In genomic region chr6:52172501-52172900, GRCm38 (mm10) we compare ENCODE assay signal across 10 mouse cellular contexts. TPM values are rescaled to one million over a fixed set of nuclear protein-coding genes. Genes with fewer than 3 reads are reported as not detected.
DNase-seq lines count a peak whose midpoint lies in the region; ATAC-seq and TF ChIP-seq lines count a peak whose summit lies in the region.
"Had no signal": no experiment of that assay in that cellular context is flagged by ENCODE, and none has a peak within 500 bp of the region (broad histone marks: within the 10 kb centered on the region; RNA-seq: fewer than 3 reads in every experiment).

No protein-coding gene starts in this region.

- TF ChIP-seq POLR2A in thymus, adult 2 months (IDR thresholded peaks at IDR 0.05; ENCODE audit: control insufficient read depth, extremely low read depth, insufficient read depth, low read length, poor library complexity), result no peak

- H3K27ac ChIP-seq in thymus, adult 2 months (ENCODE audit: control insufficient read depth, insufficient read depth, low read length), result peak overlapping the region; percentile 45; the same call in 1 of the 2 replicates
- no peak overlapping the region for H3K27ac ChIP-seq in forebrain, embryonic 15.5 days (replicated peaks)
- H3K27ac ChIP-seq in hindbrain, embryonic 16.5 days (ENCODE audit: low read depth, low read length), result peak overlapping the region; percentile 91
- H3K27ac ChIP-seq in liver, embryonic 12.5 days, result peak overlapping the region; percentile 66; the same call in 1 of the 2 replicates
- peak overlapping the region; percentile 99 for H3K27ac ChIP-seq in neural tube, embryonic 13.5 days (replicated peaks)
- H3K27ac ChIP-seq: macrophage had no signal

- H3K9ac ChIP-seq in forebrain, embryonic 15.5 days (replicated peaks), result no peak overlapping the region
- peak overlapping the region; percentile 60 for H3K9ac ChIP-seq in hindbrain, embryonic 16.5 days (ENCODE audit: low read depth, low read length)
- 0 out of 2 replicates have a peak overlapping the region, but pooled peaks have one; percentile 14 for H3K9ac ChIP-seq in liver, embryonic 12.5 days
- H3K9ac ChIP-seq in neural tube, embryonic 13.5 days, result peak overlapping the region; percentile 92

- no peaks in the 10 kb centered on the region for H3K4me1 ChIP-seq in thymus, adult 2 months (replicated peaks; ENCODE audit: control insufficient read depth, insufficient read depth, low read length)
- H3K4me1 ChIP-seq in forebrain, embryonic 15.5 days, result peaks cover 6% of the 10 kb centered on the region; the same call in 1 of the 2 replicates
- H3K4me1 ChIP-seq in hindbrain, embryonic 16.5 days (ENCODE audit: control insufficient read depth, insufficient read depth, low read depth, low read length), result peaks cover 8% of the 10 kb centered on the region
- peaks cover 12% of the 10 kb centered on the region; the same call in 1 of the 2 replicates for H3K4me1 ChIP-seq in liver, embryonic 12.5 days
- peaks cover 98% of the 10 kb centered on the region for H3K4me1 ChIP-seq in neural tube, embryonic 13.5 days (replicated peaks)

- no peaks in the 10 kb centered on the region for H3K9me3 ChIP-seq in forebrain, embryonic 15.5 days
- H3K9me3 ChIP-seq in hindbrain, embryonic 16.5 days (ENCODE audit: control insufficient read depth, low read length), result no peaks in the 10 kb centered on the region
- H3K9me3 ChIP-seq in liver, embryonic 12.5 days (replicated peaks), result no peaks in the 10 kb centered on the region
- H3K9me3 ChIP-seq in neural tube, embryonic 13.5 days, result no peaks in the 10 kb centered on the region
- H3K9me3 ChIP-seq: G1E had no signal

- 0 out of 2 replicates have a peak, but pooled peaks cover 2% of the 10 kb centered on the region for H3K27me3 ChIP-seq in thymus, adult 2 months (ENCODE audit: control insufficient read depth, insufficient read depth, low read length)
- H3K27me3 ChIP-seq in forebrain, embryonic 15.5 days, result peaks cover 95% of the 10 kb centered on the region
- peaks cover 20% of the 10 kb centered on the region for H3K27me3 ChIP-seq in hindbrain, embryonic 16.5 days (replicated peaks; ENCODE audit: control insufficient read depth, insufficient read depth, low read length)
- peaks cover 98% of the 10 kb centered on the region for H3K27me3 ChIP-seq in liver, embryonic 12.5 days (replicated peaks)
- H3K27me3 ChIP-seq in neural tube, embryonic 13.5 days, result no peaks in the 10 kb centered on the region

- 90% methylated on average over 35 of the region's 35 CpGs for WGBS in thymus, adult 2 months
- 1% methylated on average over 35 of the region's 35 CpGs for WGBS in forebrain, embryonic 15.5 days
- under 1% methylated on average over 35 of the region's 35 CpGs for WGBS in hindbrain, embryonic 16.5 days
- WGBS in liver, embryonic 12.5 days (ENCODE audit: insufficient replicate concordance), result 2% methylated on average over 35 of the region's 35 CpGs
- under 1% methylated on average over 35 of the region's 35 CpGs for WGBS in neural tube, embryonic 13.5 days

- peak overlapping the region; percentile 8 for H3K4me2 ChIP-seq in forebrain, embryonic 15.5 days (replicated peaks)
- peak overlapping the region; percentile 69 for H3K4me2 ChIP-seq in hindbrain, embryonic 16.5 days (ENCODE audit: low read length)
- H3K4me2 ChIP-seq in liver, embryonic 12.5 days, result peak overlapping the region; percentile 52
- peak overlapping the region; percentile 75 for H3K4me2 ChIP-seq in neural tube, embryonic 13.5 days

- H3K36me3 ChIP-seq in thymus, adult 2 months (ENCODE audit: control insufficient read depth, insufficient read depth, low read length), result no peaks in the 10 kb centered on the region
- H3K36me3 ChIP-seq in forebrain, embryonic 15.5 days, result no peaks in the 10 kb centered on the region
- H3K36me3 ChIP-seq in hindbrain, embryonic 16.5 days (ENCODE audit: control insufficient read depth, insufficient read depth, low read length), result no peaks in the 10 kb centered on the region
- no peaks in the 10 kb centered on the region for H3K36me3 ChIP-seq in liver, embryonic 12.5 days
- H3K36me3 ChIP-seq in neural tube, embryonic 13.5 days, result peaks cover 23% of the 10 kb centered on the region
- H3K36me3 ChIP-seq: G1E had no signal

- TF ChIP-seq CTCF in thymus, adult 2 months (IDR thresholded peaks at IDR 0.05; ENCODE audit: borderline replicate concordance, control insufficient read depth, extremely low read depth, insufficient read depth, low read length, poor library complexity), result no peak

- no peak for DNase-seq in thymus, adult 2 months
- DNase-seq in thymus, adult 18-20 months, result no peak
- no peak for DNase-seq in layer of hippocampus, postnatal 10 days (ENCODE audit: low spot score in 2 of 2)
- no peak for DNase-seq in layer of hippocampus, postnatal 25 days (ENCODE audit: extremely low spot score in 1 of 2, low spot score in 1 of 2)

- no peak for ATAC-seq in forebrain, embryonic 15.5 days (replicated peaks)
- ATAC-seq in hindbrain, embryonic 16.5 days, result peak; percentile 90
- ATAC-seq in liver, embryonic 12.5 days, result 0 out of 2 replicates have a peak, but pooled peaks have one; percentile 32
- peak; percentile 71 for ATAC-seq in neural tube, embryonic 13.5 days (ENCODE audit: low read depth)

- no peak overlapping the region for H3K4me3 ChIP-seq in thymus, adult 2 months (ENCODE audit: control insufficient read depth, insufficient read depth, low read length)
- H3K4me3 ChIP-seq in forebrain, embryonic 15.5 days, result no peak overlapping the region
- peak overlapping the region; percentile 34 for H3K4me3 ChIP-seq in hindbrain, embryonic 16.5 days (ENCODE audit: low read length)
- peak overlapping the region; percentile 23 for H3K4me3 ChIP-seq in liver, embryonic 12.5 days
- peak overlapping the region; percentile 54 for H3K4me3 ChIP-seq in neural tube, embryonic 13.5 days

RNA-seq across cellular contexts. Expression of gene 5730596B20Rik, which starts 4.8 kb away (rescaled TPM):
- 0.04 TPM in 1 of 2 replicates, not detected in the other for polyA plus RNA-seq in thymus, adult 2 months (2012; rRNA removed)
- polyA plus RNA-seq in forebrain, embryonic 15.5 days (2015; fragmentation: Nextera tagmentation; extraction: Ambion mirVana), result not detected in 2 replicates
- 3.4 and 3.6 TPM in 2 replicates for polyA plus RNA-seq in hindbrain, embryonic 16.5 days (2015; fragmentation: Nextera tagmentation; extraction: Ambion mirVana)
- 0.29 TPM in 2 replicates for polyA plus RNA-seq in liver, embryonic 12.5 days (2016; fragmentation: Nextera tagmentation; extraction: Ambion mirVana)
- polyA plus RNA-seq in neural tube, embryonic 13.5 days (2015; fragmentation: Nextera tagmentation; extraction: Ambion mirVana), result 3.5 and 4.1 TPM in 2 replicates
- not detected for total RNA-seq in layer of hippocampus, postnatal 10 days (2021)
- total RNA-seq in layer of hippocampus, postnatal 25 days (2021), result not detected
- polyA plus RNA-seq: G1E, macrophage had no signal

RNA-seq across cellular contexts. Expression of gene Hoxa2, which starts 7.9 kb away (rescaled TPM):
- polyA plus RNA-seq in thymus, adult 2 months (2012; rRNA removed), result 0.85 and 1.4 TPM in 2 replicates
- polyA plus RNA-seq in forebrain, embryonic 15.5 days (2015; fragmentation: Nextera tagmentation; extraction: Ambion mirVana), result not detected in 2 replicates
- 20.3 and 22.5 TPM in 2 replicates for polyA plus RNA-seq in hindbrain, embryonic 16.5 days (2015; fragmentation: Nextera tagmentation; extraction: Ambion mirVana)
- 1.4 TPM in 2 replicates for polyA plus RNA-seq in liver, embryonic 12.5 days (2016; fragmentation: Nextera tagmentation; extraction: Ambion mirVana)
- polyA plus RNA-seq in neural tube, embryonic 13.5 days (2015; fragmentation: Nextera tagmentation; extraction: Ambion mirVana), result 11.9 and 13.7 TPM in 2 replicates
- not detected for total RNA-seq in layer of hippocampus, postnatal 10 days (2021)
- not detected for total RNA-seq in layer of hippocampus, postnatal 25 days (2021)
- total RNA-seq: G1E had no signal
- polyA plus RNA-seq: G1E, macrophage had no signal

RNA-seq across cellular contexts. Expression of gene Hoxa1, which starts 14.4 kb away (rescaled TPM):
- 0.43 and 0.63 TPM in 2 replicates for polyA plus RNA-seq in thymus, adult 2 months (2012; rRNA removed)
- not detected in 2 replicates for polyA plus RNA-seq in forebrain, embryonic 15.5 days (2015; fragmentation: Nextera tagmentation; extraction: Ambion mirVana)
- polyA plus RNA-seq in hindbrain, embryonic 16.5 days (2015; fragmentation: Nextera tagmentation; extraction: Ambion mirVana), result 1.8 and 2.0 TPM in 2 replicates
- polyA plus RNA-seq in liver, embryonic 12.5 days (2016; fragmentation: Nextera tagmentation; extraction: Ambion mirVana), result 1.0 and 1.1 TPM in 2 replicates
- 2.0 and 3.0 TPM in 2 replicates for polyA plus RNA-seq in neural tube, embryonic 13.5 days (2015; fragmentation: Nextera tagmentation; extraction: Ambion mirVana)
- not detected for total RNA-seq in layer of hippocampus, postnatal 10 days (2021)
- not detected for total RNA-seq in layer of hippocampus, postnatal 25 days (2021)
- polyA plus RNA-seq: G1E had no signal

RNA-seq across cellular contexts. Expression of gene Hoxa4, which starts 19.1 kb away (rescaled TPM):
- 1.2 and 1.5 TPM in 2 replicates for polyA plus RNA-seq in thymus, adult 2 months (2012; rRNA removed)
- not detected in 2 replicates for polyA plus RNA-seq in forebrain, embryonic 15.5 days (2015; fragmentation: Nextera tagmentation; extraction: Ambion mirVana)
- 5.6 and 8.8 TPM in 2 replicates for polyA plus RNA-seq in hindbrain, embryonic 16.5 days (2015; fragmentation: Nextera tagmentation; extraction: Ambion mirVana)
- 0.79 and 0.92 TPM in 2 replicates for polyA plus RNA-seq in liver, embryonic 12.5 days (2016; fragmentation: Nextera tagmentation; extraction: Ambion mirVana)
- 5.7 and 5.8 TPM in 2 replicates for polyA plus RNA-seq in neural tube, embryonic 13.5 days (2015; fragmentation: Nextera tagmentation; extraction: Ambion mirVana)
- not detected for total RNA-seq in layer of hippocampus, postnatal 10 days (2021)
- total RNA-seq in layer of hippocampus, postnatal 25 days (2021), result not detected
- total RNA-seq: G1E had no signal
- polyA plus RNA-seq: G1E had no signal

RNA-seq across cellular contexts. Expression of gene Hoxa5, which starts 31.9 kb away (rescaled TPM):
- polyA plus RNA-seq in thymus, adult 2 months (2012; rRNA removed), result 1.1 and 1.5 TPM in 2 replicates
- not detected in 2 replicates for polyA plus RNA-seq in forebrain, embryonic 15.5 days (2015; fragmentation: Nextera tagmentation; extraction: Ambion mirVana)
- polyA plus RNA-seq in hindbrain, embryonic 16.5 days (2015; fragmentation: Nextera tagmentation; extraction: Ambion mirVana), result 85.9 and 106 TPM in 2 replicates
- polyA plus RNA-seq in liver, embryonic 12.5 days (2016; fragmentation: Nextera tagmentation; extraction: Ambion mirVana), result 2.1 and 3.1 TPM in 2 replicates
- 44.7 and 66.8 TPM in 2 replicates for polyA plus RNA-seq in neural tube, embryonic 13.5 days (2015; fragmentation: Nextera tagmentation; extraction: Ambion mirVana)
- total RNA-seq in layer of hippocampus, postnatal 10 days (2021), result not detected
- not detected for total RNA-seq in layer of hippocampus, postnatal 25 days (2021)
- polyA plus RNA-seq: G1E had no signal

Comparison
In these comparisons a context has a peak if more than half of its experiments do, and no peak if none do; other contexts are left out.
1. H3K4me3 ChIP-seq: peak in hindbrain, embryonic 16.5 days (single experiment), liver, embryonic 12.5 days (single experiment) and neural tube, embryonic 13.5 days (single experiment); none in thymus, adult 2 months (single experiment) and forebrain, embryonic 15.5 days (single experiment).
2. H3K4me2 ChIP-seq: peak in every context shown above with its lines; median percentile 75 in neural tube, embryonic 13.5 days; 69 in hindbrain, embryonic 16.5 days; 52 in liver, embryonic 12.5 days; 8 in forebrain, embryonic 15.5 days.